Mouse (Mus musculus) limb, embryonic 11.5 days (tissue): ENCODE measurements around the gene Siah1a. TPM values are rescaled to one million over a fixed set of nuclear protein-coding genes. Genes with fewer than 3 reads are reported as not detected.

Source experiments
- ATAC-seq: fragments of 200-750 bp; cut with Nextera tagmentation; 2 replicates; pipeline ENCODE4 v1.8.0; 2017; ENCODE audit warnings: low read depth; ENCODE audit not compliant: insufficient number of reproducible peaks, low FRiP score, low TSS enrichment
- DNase-seq: peaks from one replicate; pipeline ENCODE4 v3.0.0-alpha.2; 2015; ENCODE audit warnings: low spot score
- H3K27ac ChIP-seq: fragments of 300-500 bp; sonication (generic); replicated peaks from 2 replicates; pipeline ENCODE4 v1.5.1; 2014; ENCODE audit warnings: low read depth, mild to moderate bottlenecking, low read length
- H3K27me3 ChIP-seq: fragments of 300-500 bp; sonication (generic); 2 replicates; pipeline ENCODE4 v1.6.1; 2014; ENCODE audit warnings: mild to moderate bottlenecking, low read length, mixed read lengths; ENCODE audit not compliant: control insufficient read depth, insufficient read depth
- H3K36me3 ChIP-seq: fragments of 300-500 bp; sonication (generic); 2 replicates; pipeline ENCODE4 v1.6.1; 2014; ENCODE audit warnings: mild to moderate bottlenecking, low read length, moderate library complexity, mixed read lengths; ENCODE audit not compliant: control insufficient read depth, insufficient read depth
- H3K4me1 ChIP-seq: fragments of 300-500 bp; sonication (generic); 2 replicates; pipeline ENCODE4 v1.6.1; 2014; ENCODE audit warnings: low read length, mixed read lengths; ENCODE audit not compliant: control insufficient read depth, insufficient read depth
- H3K4me2 ChIP-seq: fragments of 300-500 bp; sonication (generic); 2 replicates; pipeline ENCODE4 v1.6.1; 2014; ENCODE audit warnings: low read depth, mild to moderate bottlenecking, moderate library complexity; ENCODE audit not compliant: severe bottlenecking
- H3K4me3 ChIP-seq: fragments of 300-500 bp; sonication (generic); 2 replicates; pipeline ENCODE4 v1.5.1; 2014; ENCODE audit warnings: low read depth, low read length
- H3K9ac ChIP-seq: fragments of 300-500 bp; sonication (generic); 2 replicates; pipeline ENCODE4 v1.6.1; 2014; ENCODE audit warnings: mild to moderate bottlenecking, low read length
- H3K9me3 ChIP-seq: fragments of 300-500 bp; sonication (generic); 2 replicates; pipeline ENCODE4 v1.6.1; 2016; ENCODE audit warnings: low read length; ENCODE audit not compliant: control insufficient read depth
- WGBS: fragments of 180-500 bp; shearing (Covaris S2); extraction: QIAGEN DNeasy Blood & Tissue Kit; methylation state at CpG from one replicate; pipeline ENCODE4 v1.1.7; 2014; 5-methylcytosine and 5-hydroxymethylcytosine counted together
- polyA plus RNA-seq: library from polyadenylated mRNA; unstranded; fragments of >200 nt; fragmentation: Nextera tagmentation; extraction: Ambion mirVana; gene quantifications from 2 replicates; pipeline ENCODE4 v1.2.1, GENCODE M21; 2014

Siah1a gene
- polyA plus RNA-seq, 1 experiment from 2014 or later, result 59.8 TPM

DNA sequence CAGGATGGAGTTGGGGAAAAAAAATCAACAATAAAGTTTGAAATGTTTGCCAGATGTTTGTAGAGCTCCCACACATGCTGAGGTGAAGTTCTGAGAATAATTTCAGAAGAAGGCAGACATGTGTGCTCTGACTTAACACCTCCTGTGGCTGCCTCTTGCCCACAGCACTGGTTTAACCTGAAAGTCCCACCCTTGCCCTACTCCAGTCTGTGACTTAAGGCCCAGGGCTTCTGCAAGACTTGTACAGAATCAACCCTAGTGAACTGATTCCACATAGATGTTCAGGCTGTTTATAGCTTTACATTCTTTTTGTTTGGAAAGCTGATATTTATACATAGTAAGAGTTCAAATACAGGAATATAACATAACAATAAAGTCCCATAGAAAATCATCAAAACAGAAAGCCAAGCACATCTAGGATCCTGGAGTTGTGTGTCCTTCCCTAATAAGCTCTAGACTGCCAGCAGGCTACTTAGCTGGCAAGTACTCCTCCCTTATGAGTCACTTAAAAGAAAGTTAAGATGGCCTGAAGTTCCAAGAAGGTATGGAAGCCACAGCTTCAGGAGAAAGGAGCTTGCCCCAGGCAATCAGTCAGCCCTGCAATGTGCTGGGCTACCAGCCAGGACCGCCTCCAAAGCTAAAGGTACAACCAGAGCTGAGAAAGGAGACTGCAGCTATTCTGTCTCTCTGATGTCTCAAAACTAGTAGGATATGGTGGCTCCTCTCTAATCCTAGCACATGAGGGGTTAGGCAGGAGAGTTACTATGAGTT, 24.4 kb upstream of the Siah1a start:
- Histone ChIP-seq H3K36me3 (no peaks in the 10 kb centered on the region), H3K27me3 (no peaks in the 10 kb centered on the region), H3K4me3 (no peak overlapping the region), H3K9me3 (no peaks in the 10 kb centered on the region), H3K27ac (no peak overlapping the region), H3K9ac (no peak overlapping the region), H3K4me2 (no peak overlapping the region), H3K4me1 (no peaks in the 10 kb centered on the region)
- DNase-seq (no peak), ATAC-seq (no peak)
- WGBS, result 50% methylated on average over 1 of the region's 1 CpGs

DNA sequence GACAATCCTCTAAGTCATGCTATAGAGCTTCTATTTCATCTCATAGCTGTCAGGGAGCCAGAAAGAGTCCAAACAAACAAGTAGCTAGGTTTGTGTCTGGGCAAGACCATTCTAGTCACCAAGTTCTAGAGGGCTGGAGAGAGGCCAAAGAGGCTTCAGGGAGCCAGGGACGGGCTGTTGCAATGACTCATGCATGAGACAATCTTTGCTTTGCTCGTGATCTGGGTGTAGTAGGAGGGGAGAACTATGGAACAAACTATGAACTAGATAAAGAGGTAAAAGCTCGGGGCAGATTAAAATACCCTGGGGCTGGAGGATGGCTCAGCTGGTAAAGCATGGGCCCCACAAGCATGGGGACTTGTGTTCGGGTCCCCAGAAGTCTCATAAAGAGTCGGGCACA, 22.8 kb upstream of the Siah1a start:
- 82% methylated on average over 5 of the region's 5 CpGs for WGBS

DNA sequence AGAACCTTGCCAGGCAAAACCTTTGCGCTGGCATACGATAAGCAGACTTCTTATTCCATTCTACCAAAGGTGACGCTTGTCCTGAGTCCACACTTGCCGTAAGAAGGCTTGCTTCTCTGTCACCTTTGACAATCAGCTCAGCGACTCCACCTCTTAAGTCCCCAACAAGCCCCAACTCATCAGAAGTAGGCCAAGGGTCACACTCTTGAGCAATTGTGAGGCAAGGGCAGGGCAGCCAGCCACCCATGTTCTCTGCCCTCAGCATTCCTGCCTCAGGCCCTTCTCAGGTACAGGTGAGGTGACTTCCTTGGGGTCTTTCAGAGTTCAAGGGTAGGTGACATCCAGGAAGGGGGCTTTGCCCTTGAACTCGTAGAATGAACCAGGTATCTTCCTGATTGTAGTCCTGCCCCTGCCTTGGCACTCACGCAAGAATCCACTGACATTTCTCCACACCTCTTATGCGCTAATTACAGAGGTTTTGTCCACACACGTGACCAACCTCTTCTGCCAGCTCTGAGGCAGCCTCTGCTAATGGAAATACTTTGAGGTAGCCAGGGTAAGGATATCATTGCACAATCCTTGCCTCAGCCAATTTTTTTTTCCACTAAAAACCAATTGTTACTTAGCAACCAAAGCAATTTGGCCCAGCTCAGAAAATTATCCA, 20.9 kb upstream of the Siah1a start:
- no peaks in the 10 kb centered on the region for H3K4me1 ChIP-seq
- H3K27me3 ChIP-seq, result no peaks in the 10 kb centered on the region
- H3K9ac ChIP-seq, result no peak overlapping the region
- no peaks in the 10 kb centered on the region for H3K9me3 ChIP-seq
- H3K27ac ChIP-seq, result no peak overlapping the region
- H3K4me2 ChIP-seq, result no peak overlapping the region
- 91% methylated on average over 9 of the region's 9 CpGs for WGBS
- ATAC-seq (no peak), DNase-seq (no peak)
- no peaks in the 10 kb centered on the region for H3K36me3 ChIP-seq
- no peak overlapping the region for H3K4me3 ChIP-seq

More for the DNA sequence above, 22.8 kb upstream of the Siah1a start:
- H3K27ac ChIP-seq, result no peak overlapping the region
- H3K9me3 ChIP-seq, result no peaks in the 10 kb centered on the region
- no peaks in the 10 kb centered on the region for H3K4me1 ChIP-seq
- no peak overlapping the region for H3K9ac ChIP-seq
- H3K27me3 ChIP-seq, result no peaks in the 10 kb centered on the region
- H3K4me2 ChIP-seq, result no peak overlapping the region
- no peaks in the 10 kb centered on the region for H3K36me3 ChIP-seq
- ATAC-seq (no peak), DNase-seq (no peak)
- H3K4me3 ChIP-seq, result no peak overlapping the region

DNA sequence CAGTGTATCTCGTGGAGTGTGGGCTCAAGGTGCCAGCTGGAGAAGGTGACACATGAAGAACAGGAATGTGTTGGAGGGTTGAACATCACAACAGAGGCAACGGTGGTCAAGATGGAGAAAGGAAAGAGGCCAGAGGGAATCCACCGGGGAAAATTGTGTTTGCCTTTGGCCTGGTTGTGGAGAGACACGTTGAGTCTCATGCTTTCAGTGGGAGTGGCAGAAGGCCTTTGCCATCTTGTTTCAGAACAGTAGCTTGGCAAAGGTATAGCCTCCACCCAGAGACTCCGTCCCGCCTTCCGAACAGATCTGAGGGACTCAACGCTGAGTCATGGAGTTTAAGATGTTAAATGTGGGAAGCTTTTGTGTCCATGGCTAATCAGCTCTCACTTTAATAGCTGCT, 19.9 kb upstream of the Siah1a start:
- DNase-seq (no peak), ATAC-seq (no peak)
- Histone ChIP-seq H3K27ac (no peak overlapping the region), H3K27me3 (no peaks in the 10 kb centered on the region), H3K4me1 (no peaks in the 10 kb centered on the region), H3K9ac (no peak overlapping the region), H3K4me3 (no peak overlapping the region), H3K36me3 (no peaks in the 10 kb centered on the region), H3K4me2 (no peak overlapping the region), H3K9me3 (no peaks in the 10 kb centered on the region)
- WGBS, result 90% methylated on average over 8 of the region's 8 CpGs

DNA sequence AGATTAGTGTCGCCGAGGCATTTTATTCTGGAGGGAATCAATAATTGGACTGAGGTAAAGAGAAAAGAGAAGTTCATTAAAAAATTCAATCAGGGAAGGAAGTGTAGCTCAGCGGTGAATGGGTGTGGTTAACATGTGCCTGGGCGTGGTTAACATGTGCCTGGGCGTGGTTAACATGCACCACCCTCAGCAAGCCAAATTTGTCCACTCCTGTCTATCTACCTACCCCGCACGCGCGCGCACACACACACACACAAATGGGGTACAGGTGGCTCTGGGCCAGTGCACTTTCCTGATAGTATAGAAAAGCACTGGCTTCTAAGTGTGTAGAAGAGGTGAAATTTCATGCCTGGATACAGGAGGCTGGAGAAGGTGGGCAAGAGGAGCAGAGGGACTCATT, 19.4 kb upstream of the Siah1a start:
- 91% methylated on average over 10 of the region's 10 CpGs for WGBS
- Histone ChIP-seq H3K36me3 (no peaks in the 10 kb centered on the region), H3K4me2 (no peak overlapping the region), H3K27me3 (no peaks in the 10 kb centered on the region), H3K4me3 (no peak overlapping the region), H3K9me3 (no peaks in the 10 kb centered on the region), H3K9ac (no peak overlapping the region), H3K27ac (no peak overlapping the region), H3K4me1 (no peaks in the 10 kb centered on the region)
- ATAC-seq, result no peak
- DNase-seq, result no peak

DNA sequence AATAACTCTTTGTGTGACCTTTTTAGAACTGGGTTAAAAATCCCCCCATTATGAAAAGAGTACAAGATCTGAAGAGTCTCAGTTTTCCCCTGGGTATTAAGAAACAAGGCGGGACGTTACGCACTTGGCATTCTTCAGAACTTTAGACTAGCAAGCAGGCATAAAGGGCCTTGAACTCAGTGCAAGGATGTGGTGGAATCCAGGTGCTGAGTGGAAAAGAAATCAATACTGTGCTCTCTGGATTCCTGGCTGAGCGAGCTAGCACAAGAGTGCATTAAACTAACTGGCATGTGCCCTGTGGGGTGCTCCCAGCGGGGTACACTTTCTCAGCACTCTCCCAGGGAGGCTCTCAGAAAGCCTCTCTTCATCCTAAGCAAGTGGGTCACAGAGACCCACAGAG, 17.1 kb upstream of the Siah1a start:
- DNase-seq, result no peak
- no peaks in the 10 kb centered on the region for H3K4me1 ChIP-seq
- no peaks in the 10 kb centered on the region for H3K27me3 ChIP-seq
- H3K36me3 ChIP-seq, result no peaks in the 10 kb centered on the region
- H3K9ac ChIP-seq, result no peak overlapping the region
- H3K27ac ChIP-seq, result no peak overlapping the region
- H3K4me2 ChIP-seq, result no peak overlapping the region
- ATAC-seq, result no peak
- no peaks in the 10 kb centered on the region for H3K9me3 ChIP-seq
- 74% methylated on average over 5 of the region's 5 CpGs for WGBS
- H3K4me3 ChIP-seq, result no peak overlapping the region

DNA sequence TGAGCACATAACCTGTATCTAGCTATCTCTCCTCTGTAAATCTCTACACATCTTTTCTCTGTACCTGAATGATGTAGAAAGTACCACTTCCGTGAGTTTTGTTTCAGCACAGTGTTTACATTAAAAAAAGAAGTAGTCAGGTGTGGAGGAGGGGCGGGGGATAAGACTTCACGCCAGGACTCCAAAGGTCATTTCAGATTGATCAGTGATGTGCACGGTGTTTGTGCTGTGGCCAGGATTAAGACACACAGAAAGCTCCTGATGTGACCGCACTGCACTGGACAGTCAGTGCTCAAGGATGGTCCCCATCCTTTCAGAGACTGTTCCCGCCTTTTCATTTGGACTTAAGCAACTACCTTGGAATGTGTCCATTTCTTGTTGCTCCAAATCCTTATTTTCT, 15.0 kb upstream of the Siah1a start:
- Histone ChIP-seq H3K36me3 (no peaks in the 10 kb centered on the region), H3K9ac (no peak overlapping the region), H3K4me1 (no peaks in the 10 kb centered on the region), H3K27me3 (no peaks in the 10 kb centered on the region), H3K27ac (no peak overlapping the region), H3K4me2 (no peak overlapping the region), H3K9me3 (no peaks in the 10 kb centered on the region), H3K4me3 (no peak overlapping the region)
- 82% methylated on average over 6 of the region's 6 CpGs for WGBS
- DNase-seq, result no peak
- ATAC-seq, result no peak

DNA sequence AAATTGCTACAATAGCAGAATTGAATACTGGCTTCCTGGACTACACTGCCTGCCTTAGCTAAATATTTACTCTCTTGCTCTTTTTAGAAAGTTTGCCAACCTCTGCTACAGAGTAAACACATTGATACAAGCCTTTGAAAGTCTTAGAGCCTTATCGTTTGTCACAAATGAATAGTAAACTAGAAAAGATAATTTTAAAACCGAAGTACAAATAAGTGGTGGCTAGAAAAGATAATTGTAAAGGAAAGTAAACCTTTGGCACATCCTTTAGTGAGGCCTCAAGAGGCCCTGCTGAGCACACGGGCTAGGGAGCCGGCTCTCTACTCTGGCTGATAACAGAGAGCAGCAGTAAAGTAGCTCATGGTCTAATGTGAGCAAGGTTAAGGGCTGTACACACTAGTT, 13.4 kb upstream of the Siah1a start:
- Histone ChIP-seq H3K36me3 (no peaks in the 10 kb centered on the region), H3K27ac (no peak overlapping the region), H3K4me3 (no peak overlapping the region), H3K9ac (no peak overlapping the region), H3K4me2 (no peak overlapping the region), H3K4me1 (no peaks in the 10 kb centered on the region), H3K27me3 (no peaks in the 10 kb centered on the region), H3K9me3 (no peaks in the 10 kb centered on the region)
- no peak for ATAC-seq
- 79% methylated on average over 4 of the region's 4 CpGs for WGBS
- no peak for DNase-seq
